Mouse (Mus musculus): ENCODE results near the gene Pofut1.

DNA sequence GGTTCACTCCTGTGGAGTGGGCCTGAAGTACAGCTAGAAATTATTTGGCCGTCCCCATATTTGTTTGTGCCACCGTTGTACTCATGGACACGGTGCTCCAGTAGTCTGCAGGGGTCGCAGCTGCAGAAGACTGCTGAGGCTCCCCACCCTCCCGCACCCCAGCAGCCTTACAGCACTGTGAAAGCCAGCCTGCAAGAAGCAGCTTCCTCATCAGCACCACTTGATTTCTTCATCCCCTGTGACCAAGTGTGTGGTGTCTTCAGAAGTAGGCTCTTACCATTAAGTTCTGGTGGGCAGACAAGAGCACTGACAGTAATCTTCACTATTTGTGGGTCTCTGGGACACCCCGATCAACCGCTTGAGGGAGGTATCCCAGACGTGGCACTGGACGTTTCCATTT lies 71.6 kb downstream of the Pofut1 start:
- no peak for TF ChIP-seq POLR2A (IDR thresholded peaks at IDR 0.05; ENCODE audit: low read depth, low read length)
- TF ChIP-seq CTCF (conservative IDR thresholded peaks at IDR 0.05; ENCODE audit: insufficient read depth, insufficient read length, low read depth, low read length), result no peak

Data from kidney, adult 2 months (tissue).